Mouse (Mus musculus) limb, embryonic 11.5 days (tissue): Measurements from ENCODE around the gene 2310079G19Rik. TPM values are rescaled to one million over a fixed set of nuclear protein-coding genes. Genes with fewer than 3 reads are reported as not detected.

Source experiments
- ATAC-seq: fragments of 200-750 bp; cut with Nextera tagmentation; 2 replicates; pipeline ENCODE4 v1.8.0; 2017; ENCODE audit warnings: low read depth; ENCODE audit not compliant: insufficient number of reproducible peaks, low FRiP score, low TSS enrichment
- DNase-seq: peaks from one replicate; pipeline ENCODE4 v3.0.0-alpha.2; 2015; ENCODE audit warnings: low spot score
- H3K27ac ChIP-seq: fragments of 300-500 bp; sonication (generic); replicated peaks from 2 replicates; pipeline ENCODE4 v1.5.1; 2014; ENCODE audit warnings: low read depth, mild to moderate bottlenecking, low read length
- H3K27me3 ChIP-seq: fragments of 300-500 bp; sonication (generic); 2 replicates; pipeline ENCODE4 v1.6.1; 2014; ENCODE audit warnings: mild to moderate bottlenecking, low read length, mixed read lengths; ENCODE audit not compliant: control insufficient read depth, insufficient read depth
- H3K36me3 ChIP-seq: fragments of 300-500 bp; sonication (generic); 2 replicates; pipeline ENCODE4 v1.6.1; 2014; ENCODE audit warnings: mild to moderate bottlenecking, low read length, moderate library complexity, mixed read lengths; ENCODE audit not compliant: control insufficient read depth, insufficient read depth
- H3K4me1 ChIP-seq: fragments of 300-500 bp; sonication (generic); 2 replicates; pipeline ENCODE4 v1.6.1; 2014; ENCODE audit warnings: low read length, mixed read lengths; ENCODE audit not compliant: control insufficient read depth, insufficient read depth
- H3K4me2 ChIP-seq: fragments of 300-500 bp; sonication (generic); 2 replicates; pipeline ENCODE4 v1.6.1; 2014; ENCODE audit warnings: low read depth, mild to moderate bottlenecking, moderate library complexity; ENCODE audit not compliant: severe bottlenecking
- H3K4me3 ChIP-seq: fragments of 300-500 bp; sonication (generic); 2 replicates; pipeline ENCODE4 v1.5.1; 2014; ENCODE audit warnings: low read depth, low read length
- H3K9ac ChIP-seq: fragments of 300-500 bp; sonication (generic); 2 replicates; pipeline ENCODE4 v1.6.1; 2014; ENCODE audit warnings: mild to moderate bottlenecking, low read length
- H3K9me3 ChIP-seq: fragments of 300-500 bp; sonication (generic); 2 replicates; pipeline ENCODE4 v1.6.1; 2016; ENCODE audit warnings: low read length; ENCODE audit not compliant: control insufficient read depth
- WGBS: fragments of 180-500 bp; shearing (Covaris S2); extraction: QIAGEN DNeasy Blood & Tissue Kit; methylation state at CpG from one replicate; pipeline ENCODE4 v1.1.7; 2014; 5-methylcytosine and 5-hydroxymethylcytosine counted together
- polyA plus RNA-seq: library from polyadenylated mRNA; unstranded; fragments of >200 nt; fragmentation: Nextera tagmentation; extraction: Ambion mirVana; gene quantifications from 2 replicates; pipeline ENCODE4 v1.2.1, GENCODE M21; 2014

The 2310079G19Rik gene
- polyA plus RNA-seq, 1 experiment from 2014 or later = not detected

DNA sequence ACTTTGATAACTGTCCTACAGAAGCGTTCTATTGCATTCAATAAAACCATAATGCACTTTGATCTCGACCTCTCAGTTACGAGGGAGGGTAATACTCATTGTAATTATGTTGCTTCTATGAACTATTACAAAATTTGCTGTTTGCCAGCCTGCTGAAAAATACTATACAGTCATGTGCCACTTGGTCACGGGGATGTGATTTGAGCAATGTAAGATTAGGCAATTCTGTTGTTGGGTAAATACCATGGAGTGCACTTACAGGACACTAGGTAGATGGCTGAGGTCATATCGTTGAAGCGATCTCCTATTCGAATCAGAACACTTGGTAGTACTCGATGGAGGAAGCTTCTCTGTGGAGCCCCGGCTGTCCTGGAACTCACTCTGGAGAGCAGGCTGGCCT is 44.1 kb downstream of the 2310079G19Rik start:
- H3K27ac ChIP-seq = no peak overlapping the region
- no peak for ATAC-seq
- 89% methylated on average over 9 of the region's 9 CpGs for WGBS
- H3K9ac ChIP-seq = no peak overlapping the region
- H3K36me3 ChIP-seq = no peaks in the 10 kb centered on the region
- H3K4me3 ChIP-seq = no peak overlapping the region
- no peaks in the 10 kb centered on the region for H3K27me3 ChIP-seq
- no peaks in the 10 kb centered on the region for H3K9me3 ChIP-seq
- no peak for DNase-seq
- no peaks in the 10 kb centered on the region for H3K4me1 ChIP-seq
- H3K4me2 ChIP-seq = no peak overlapping the region

Other genes starting within 250 kb of the 2310079G19Rik start
- not detected in 2 replicates for gene Cldn17, start 120.7 kb downstream of the 2310079G19Rik start, polyA plus RNA-seq
- 1.6 and 2.1 TPM in 2 replicates for gene Cldn8, start 64.5 kb downstream of the 2310079G19Rik start, polyA plus RNA-seq
- gene Krtap24-1, start 15.4 kb downstream of the 2310079G19Rik start, polyA plus RNA-seq = 0.11 TPM in 1 of 2 replicates, not detected in the other
- gene Krtap26-1, start 20.1 kb upstream of the 2310079G19Rik start, polyA plus RNA-seq = not detected in 2 replicates
- gene Krtap27-1, start 44.0 kb upstream of the 2310079G19Rik start, polyA plus RNA-seq = not detected in 2 replicates
- not detected in 2 replicates for gene 2310061N02Rik, start 80.3 kb upstream of the 2310079G19Rik start, polyA plus RNA-seq
- gene Krtap13-1, start 101.2 kb upstream of the 2310079G19Rik start, polyA plus RNA-seq = not detected in 2 replicates
- not detected in 2 replicates for gene Krtap13, start 124.0 kb upstream of the 2310079G19Rik start, polyA plus RNA-seq
- gene 2310034C09Rik, start 131.2 kb upstream of the 2310079G19Rik start, polyA plus RNA-seq = not detected in 2 replicates
- not detected in 2 replicates for gene 2310057N15Rik, start 146.5 kb upstream of the 2310079G19Rik start, polyA plus RNA-seq
- not detected in 2 replicates for gene Gm5965, start 150.2 kb upstream of the 2310079G19Rik start, polyA plus RNA-seq
- not detected in 2 replicates for gene Gm20741, start 184.6 kb upstream of the 2310079G19Rik start, polyA plus RNA-seq
- gene Krtap15, start 192.5 kb upstream of the 2310079G19Rik start, polyA plus RNA-seq = 0.23 TPM in 1 of 2 replicates, not detected in the other
- not detected in 2 replicates for gene Krtap14, start 198.5 kb upstream of the 2310079G19Rik start, polyA plus RNA-seq
- not detected in 2 replicates for gene Krtap19-1, start 241.7 kb upstream of the 2310079G19Rik start, polyA plus RNA-seq
- gene Krtap19-2, start 246.6 kb upstream of the 2310079G19Rik start, polyA plus RNA-seq = not detected in 2 replicates